Mouse (Mus musculus): ENCODE results near the gene Eea1. TPM values are rescaled to one million over a fixed set of nuclear protein-coding genes. Genes with fewer than 3 reads are reported as not detected.

The Eea1 gene
- 13.3 and 22.8 TPM in 2 replicates for polyA plus RNA-seq (2011; ENCODE audit: insufficient read depth, insufficient read length, low replicate concordance, missing spikeins)

GRCm38 (mm10) chr10:95940046-95940900 is at the start of gene Eea1:
Gene Eea1, plus strand, starts transcription at chr10:95940650.
- H3K4me3 ChIP-seq (replicated peaks; ENCODE audit: control insufficient read depth, low read depth, low read length), result peak within 1 kb of the TSS; percentile 98
- H3K27ac ChIP-seq (ENCODE audit: control insufficient read depth, insufficient read depth, low read depth, low read length, poor library complexity), result peak within 1 kb of the TSS; percentile 97
- 1% methylated on average over 59 of the region's 59 CpGs for WGBS
- no peak for TF ChIP-seq CTCF (IDR thresholded peaks at IDR 0.05; ENCODE audit: control insufficient read depth, insufficient read depth, low read length)
- peak; percentile 74; the same call in 1 of the 2 replicates for TF ChIP-seq POLR2A (IDR thresholded peaks at IDR 0.05; ENCODE audit: borderline replicate concordance, control insufficient read depth, low read depth, low read length)
- no peaks in the 10 kb centered on the region for H3K4me1 ChIP-seq (ENCODE audit: control insufficient read depth, insufficient read depth, low read length)

- TF ChIP-seq CTCF (IDR thresholded peaks at IDR 0.05; ENCODE audit: control insufficient read depth, insufficient read depth, low read length), result no peak
- no peak for TF ChIP-seq POLR2A (IDR thresholded peaks at IDR 0.05; ENCODE audit: borderline replicate concordance, control insufficient read depth, low read depth, low read length)
- 71% methylated on average over 7 of the region's 7 CpGs for WGBS
- H3K4me1 ChIP-seq (ENCODE audit: control insufficient read depth, insufficient read depth, low read length), result no peaks in the 10 kb centered on the region
- H3K27ac ChIP-seq (ENCODE audit: control insufficient read depth, insufficient read depth, low read depth, low read length, poor library complexity), result no peak overlapping the region
- no peak overlapping the region for H3K4me3 ChIP-seq (replicated peaks; ENCODE audit: control insufficient read depth, low read depth, low read length)
Measured at GRCm38 (mm10) chr10:95891214-95891960, 49.1 kb upstream of the Eea1 start.

- 73% methylated on average over 9 of the region's 9 CpGs for WGBS
- H3K4me3 ChIP-seq (replicated peaks; ENCODE audit: control insufficient read depth, low read depth, low read length), result no peak overlapping the region
Measured at GRCm38 (mm10) chr10:95892132-95892531, 48.3 kb upstream of the Eea1 start.

GRCm38 (mm10) chr10:95893291-95893932 is 47.0 kb upstream of the Eea1 start:
- Histone ChIP-seq H3K27ac (ENCODE audit: control insufficient read depth, insufficient read depth, low read depth, low read length, poor library complexity) (no peak overlapping the region), H3K4me1 (ENCODE audit: control insufficient read depth, insufficient read depth, low read length) (no peaks in the 10 kb centered on the region), H3K4me3 (replicated peaks; ENCODE audit: control insufficient read depth, low read depth, low read length) (no peak overlapping the region)
- TF ChIP-seq CTCF (IDR thresholded peaks at IDR 0.05; ENCODE audit: control insufficient read depth, insufficient read depth, low read length), result no peak
- TF ChIP-seq POLR2A (IDR thresholded peaks at IDR 0.05; ENCODE audit: borderline replicate concordance, control insufficient read depth, low read depth, low read length), result no peak
- WGBS, result 89% methylated on average over 14 of the region's 14 CpGs

More at GRCm38 (mm10) chr10:95892132-95892531, 48.3 kb upstream of the Eea1 start:
- no peak overlapping the region for H3K27ac ChIP-seq (ENCODE audit: control insufficient read depth, insufficient read depth, low read depth, low read length, poor library complexity)
- no peaks in the 10 kb centered on the region for H3K4me1 ChIP-seq (ENCODE audit: control insufficient read depth, insufficient read depth, low read length)
- TF ChIP-seq POLR2A (IDR thresholded peaks at IDR 0.05; ENCODE audit: borderline replicate concordance, control insufficient read depth, low read depth, low read length) (no peak), CTCF (IDR thresholded peaks at IDR 0.05; ENCODE audit: control insufficient read depth, insufficient read depth, low read length) (no peak)

- 24% methylated on average over 17 of the region's 17 CpGs for WGBS
- Histone ChIP-seq H3K4me1 (ENCODE audit: control insufficient read depth, insufficient read depth, low read length) (no peaks in the 10 kb centered on the region), H3K4me3 (replicated peaks; ENCODE audit: control insufficient read depth, low read depth, low read length) (no peak overlapping the region), H3K27ac (ENCODE audit: control insufficient read depth, insufficient read depth, low read depth, low read length, poor library complexity) (no peak overlapping the region)
- TF ChIP-seq CTCF (IDR thresholded peaks at IDR 0.05; ENCODE audit: control insufficient read depth, insufficient read depth, low read length) (no peak), POLR2A (IDR thresholded peaks at IDR 0.05; ENCODE audit: borderline replicate concordance, control insufficient read depth, low read depth, low read length) (no peak)
Measured at GRCm38 (mm10) chr10:95894036-95894855, 46.2 kb upstream of the Eea1 start.

- no peak overlapping the region for H3K4me3 ChIP-seq (replicated peaks; ENCODE audit: control insufficient read depth, low read depth, low read length)
- H3K27ac ChIP-seq (ENCODE audit: control insufficient read depth, insufficient read depth, low read depth, low read length, poor library complexity), result no peak overlapping the region
- 35% methylated on average over 10 of the region's 10 CpGs for WGBS
- H3K4me1 ChIP-seq (ENCODE audit: control insufficient read depth, insufficient read depth, low read length), result no peaks in the 10 kb centered on the region
- peak; percentile 74 for TF ChIP-seq CTCF (IDR thresholded peaks at IDR 0.05; ENCODE audit: control insufficient read depth, insufficient read depth, low read length)
- no peak for TF ChIP-seq POLR2A (IDR thresholded peaks at IDR 0.05; ENCODE audit: borderline replicate concordance, control insufficient read depth, low read depth, low read length)
Measured at GRCm38 (mm10) chr10:95894856-95895386, 45.5 kb upstream of the Eea1 start.

GRCm38 (mm10) chr10:95898471-95899154 is 41.8 kb upstream of the Eea1 start:
- WGBS, result 50% methylated on average over 5 of the region's 5 CpGs
- H3K27ac ChIP-seq (ENCODE audit: control insufficient read depth, insufficient read depth, low read depth, low read length, poor library complexity), result no peak overlapping the region
- H3K4me1 ChIP-seq (ENCODE audit: control insufficient read depth, insufficient read depth, low read length), result no peaks in the 10 kb centered on the region
- TF ChIP-seq POLR2A (IDR thresholded peaks at IDR 0.05; ENCODE audit: borderline replicate concordance, control insufficient read depth, low read depth, low read length) (no peak), CTCF (IDR thresholded peaks at IDR 0.05; ENCODE audit: control insufficient read depth, insufficient read depth, low read length) (peak; percentile 60)
- no peak overlapping the region for H3K4me3 ChIP-seq (replicated peaks; ENCODE audit: control insufficient read depth, low read depth, low read length)

Measured in bone marrow, adult 2 months (tissue).